In genomic region chr15:8884608-8885467, GRCm38 (mm10) we compare ENCODE assay signal across 8 mouse cellular contexts.
DNase-seq lines count a peak whose midpoint lies in the region; ATAC-seq and TF ChIP-seq lines count a peak whose summit lies in the region.

No protein-coding gene starts in this region.

- H3K9ac ChIP-seq in forebrain, embryonic 15.5 days (replicated peaks): no peak overlapping the region
- no peak overlapping the region for H3K9ac ChIP-seq in limb, embryonic 15.5 days

- no peaks in the 10 kb centered on the region for H3K27me3 ChIP-seq in forebrain, embryonic 15.5 days
- H3K27me3 ChIP-seq in limb, embryonic 15.5 days: no peaks in the 10 kb centered on the region

- DNase-seq in left cerebral cortex, adult 2 months (ENCODE audit: extremely low spot score in 1 of 2, low spot score in 2 of 2): no peak
- DNase-seq in left cerebral cortex, adult 8-10 months (ENCODE audit: low spot score in 2 of 2): no peak
- DNase-seq in brain, adult 2 months (ENCODE audit: low read depth, low spot score): peak; percentile 61
- DNase-seq in adrenal gland, postnatal 4 days (ENCODE audit: low spot score in 2 of 2): no peak
- DNase-seq in cerebellum, postnatal 36 days: no peak

- peak; percentile 51 for ATAC-seq in forebrain, embryonic 15.5 days (replicated peaks)
- no peak for ATAC-seq in limb, embryonic 15.5 days (ENCODE audit: insufficient number of reproducible peaks, low FRiP score, low TSS enrichment, low read depth)
- no peak for ATAC-seq in megakaryocyte, adult 5-6 weeks (ENCODE audit: poor library complexity, severe bottlenecking)

- no peaks in the 10 kb centered on the region for H3K9me3 ChIP-seq in forebrain, embryonic 15.5 days
- H3K9me3 ChIP-seq in limb, embryonic 15.5 days: no peaks in the 10 kb centered on the region

- no peak overlapping the region for H3K4me2 ChIP-seq in forebrain, embryonic 15.5 days (replicated peaks)
- peak overlapping the region; percentile 43 for H3K4me2 ChIP-seq in limb, embryonic 15.5 days

- intact Hi-C loops in left cerebral cortex, adult 2 months (cut with DNase I): loop anchor here (1.0 to 5.0 kb wide), 3 partner anchors 68 to 258 kb away; no protein-coding TSS in a partner anchor

- TF ChIP-seq CTCF in left cerebral cortex, adult 2 months (IDR thresholded peaks at IDR 0.05): peak; percentile 57

- WGBS in forebrain, embryonic 15.5 days: 48% methylated on average over 18 of the region's 18 CpGs
- 24% methylated on average over 18 of the region's 18 CpGs for WGBS in limb, embryonic 15.5 days

- no peaks in the 10 kb centered on the region for H3K36me3 ChIP-seq in forebrain, embryonic 15.5 days
- no peaks in the 10 kb centered on the region for H3K36me3 ChIP-seq in limb, embryonic 15.5 days

- 0 out of 2 replicates have a peak, but pooled peaks cover 2% of the 10 kb centered on the region for H3K4me1 ChIP-seq in forebrain, embryonic 15.5 days
- H3K4me1 ChIP-seq in limb, embryonic 15.5 days: peaks cover 4% of the 10 kb centered on the region; the same call in 1 of the 2 replicates

- H3K27ac ChIP-seq in left cerebral cortex, adult 2 months: no peak overlapping the region
- no peak overlapping the region for H3K27ac ChIP-seq in forebrain, embryonic 15.5 days (replicated peaks)
- H3K27ac ChIP-seq in limb, embryonic 15.5 days: no peak overlapping the region

- no peak overlapping the region for H3K4me3 ChIP-seq in left cerebral cortex, adult 2 months
- no peak overlapping the region for H3K4me3 ChIP-seq in forebrain, embryonic 15.5 days
- H3K4me3 ChIP-seq in limb, embryonic 15.5 days: peak overlapping the region; percentile 28
